Mouse (Mus musculus) urinary bladder, postnatal 10 days (tissue): ENCODE measurements around the gene Ccl22.

Source experiments
- DNase-seq: peaks from one replicate; pipeline ENCODE4 v3.0.0; 2022; ENCODE audit warnings: low spot score

Ccl22 gene

DNA sequence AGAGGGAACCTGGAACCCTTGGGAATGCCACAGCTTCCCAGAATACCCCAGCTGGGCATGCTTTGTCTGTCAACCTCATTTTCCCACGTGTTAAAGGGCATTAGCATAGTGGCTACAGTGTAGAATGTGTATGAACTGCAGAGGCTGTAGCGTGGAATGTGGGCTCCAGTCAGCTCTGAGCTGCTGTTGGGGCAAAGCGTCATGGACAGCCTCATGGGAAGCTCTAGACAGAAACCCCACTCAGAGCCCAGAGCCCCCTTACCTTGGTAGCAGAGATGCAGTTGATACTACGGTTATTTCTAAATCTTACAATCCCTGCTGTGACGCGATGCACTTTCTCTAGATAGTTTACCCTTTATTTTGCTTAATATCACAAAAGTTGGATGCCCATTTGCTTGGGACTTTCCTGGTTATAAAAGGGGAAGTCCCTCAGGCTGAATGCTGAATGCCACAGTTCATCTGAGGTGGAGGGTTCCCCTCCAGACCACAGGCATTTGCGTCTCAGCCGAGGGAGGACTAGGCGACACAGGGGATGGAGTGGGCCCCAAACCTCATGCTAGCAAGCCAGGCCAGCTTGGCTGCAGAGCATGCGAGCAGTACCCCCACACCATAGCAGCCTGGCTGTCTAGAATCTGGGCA lies 33.6 kb downstream of the Ccl22 start:
- no peak for DNase-seq

DNA sequence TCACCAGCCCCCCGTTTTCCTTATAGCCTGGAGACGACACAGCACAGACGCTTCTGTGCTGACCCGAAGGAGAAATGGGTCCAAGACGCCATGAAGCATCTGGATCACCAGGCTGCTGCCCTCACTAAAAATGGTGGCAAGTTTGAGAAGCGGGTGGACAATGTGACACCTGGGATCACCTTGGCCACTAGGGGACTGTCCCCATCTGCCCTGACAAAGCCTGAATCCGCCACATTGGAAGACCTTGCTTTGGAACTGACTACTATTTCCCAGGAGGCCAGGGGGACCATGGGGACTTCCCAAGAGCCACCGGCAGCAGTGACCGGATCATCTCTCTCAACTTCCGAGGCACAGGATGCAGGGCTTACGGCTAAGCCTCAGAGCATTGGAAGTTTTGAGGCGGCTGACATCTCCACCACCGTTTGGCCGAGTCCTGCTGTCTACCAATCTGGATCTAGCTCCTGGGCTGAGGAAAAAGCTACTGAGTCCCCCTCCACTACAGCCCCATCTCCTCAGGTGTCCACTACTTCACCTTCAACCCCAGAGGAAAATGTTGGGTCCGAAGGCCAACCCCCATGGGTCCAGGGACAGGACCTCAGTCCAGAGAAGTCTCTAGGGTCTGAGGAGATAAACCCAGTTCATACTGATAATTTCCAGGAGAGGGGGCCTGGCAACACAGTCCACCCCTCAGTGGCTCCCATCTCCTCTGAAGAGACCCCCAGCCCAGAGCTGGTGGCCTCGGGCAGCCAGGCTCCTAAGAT lies 34.3 kb downstream of the Ccl22 start:
- no peak for DNase-seq

DNA sequence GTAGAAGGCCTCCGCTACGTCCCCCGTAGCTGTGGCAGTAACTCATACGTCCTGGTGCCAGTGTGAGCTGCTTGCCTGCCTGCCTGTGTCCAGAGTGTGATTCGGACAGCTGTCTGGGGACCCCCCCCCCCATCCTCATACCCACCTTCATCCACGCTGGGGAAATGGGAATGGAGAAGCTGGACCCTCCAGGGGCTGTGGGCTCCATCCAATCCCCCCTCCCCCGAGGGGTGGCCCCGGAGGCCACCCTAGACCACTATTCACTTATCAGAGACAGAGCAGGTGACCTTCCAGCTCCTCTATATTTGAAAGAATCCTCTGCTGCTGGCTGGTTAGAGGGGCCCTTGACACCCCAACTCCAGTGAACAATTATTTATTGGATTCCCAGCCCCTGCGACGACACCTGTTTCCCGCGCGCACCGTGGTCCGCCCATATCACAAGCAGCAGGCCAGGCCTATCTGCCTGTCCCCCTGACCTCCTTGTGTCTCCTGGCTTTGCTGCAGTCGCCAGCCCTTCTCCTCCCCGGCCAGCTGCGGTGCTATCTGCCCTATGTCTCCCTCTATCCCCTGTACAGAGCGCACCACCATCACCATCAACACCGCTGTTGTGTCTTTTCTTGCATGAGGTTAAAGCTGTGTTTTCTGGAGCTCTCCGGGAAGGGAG lies 35.2 kb downstream of the Ccl22 start:
- no peak for DNase-seq

DNA sequence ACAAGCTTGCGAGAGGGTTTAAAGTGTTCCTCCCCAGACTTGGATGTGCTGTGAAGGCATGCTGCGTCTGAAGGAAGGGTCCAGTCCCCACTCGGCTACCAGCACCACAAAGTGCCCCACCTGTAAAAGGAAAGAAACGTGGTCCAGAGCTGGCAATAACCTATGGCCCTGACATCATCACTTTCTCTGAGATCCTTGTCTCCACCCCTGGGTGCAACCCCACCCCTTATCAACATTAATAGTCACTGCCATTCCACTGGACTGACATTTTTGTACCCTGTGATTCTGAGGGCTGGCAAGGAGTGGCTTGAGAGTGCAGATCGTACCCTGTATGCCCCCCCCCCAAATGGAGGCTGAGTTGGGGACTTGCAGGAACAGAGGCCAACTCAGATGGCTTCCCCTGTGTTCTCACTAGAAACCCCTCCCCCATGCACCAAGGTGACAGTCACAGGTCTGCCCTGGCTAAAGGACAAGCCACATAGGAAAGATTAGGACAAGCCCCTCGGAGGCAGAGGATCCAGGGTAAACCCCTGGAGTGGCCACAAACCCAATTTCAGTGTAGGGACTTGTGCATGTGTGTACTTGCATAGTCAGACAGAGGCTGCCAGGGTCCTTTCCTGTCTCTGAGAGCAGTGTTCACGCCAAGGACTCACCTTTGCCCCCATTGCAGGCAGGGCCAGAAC lies 35.9 kb downstream of the Ccl22 start:
- no peak for DNase-seq

DNA sequence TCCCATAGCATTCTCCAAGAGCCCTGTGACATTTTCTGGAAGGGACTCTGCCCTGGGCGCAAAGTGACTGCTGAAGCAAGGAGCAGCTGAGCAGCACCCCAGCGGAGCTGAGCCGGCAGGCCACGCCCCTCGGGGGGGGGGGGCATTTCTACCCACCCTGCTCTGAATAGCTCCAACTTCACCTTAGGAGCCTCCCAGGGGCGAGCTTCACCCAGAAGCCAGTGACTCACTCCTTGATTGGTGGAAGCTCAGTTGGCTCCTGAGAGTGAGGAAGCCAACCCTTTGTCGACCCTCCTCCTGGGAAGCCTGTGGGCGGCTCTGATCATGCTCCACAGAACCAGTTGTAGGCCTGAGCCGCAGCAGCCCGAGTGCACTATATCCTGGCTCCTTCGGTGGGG lies 36.4 kb downstream of the Ccl22 start:
- no peak for DNase-seq

DNA sequence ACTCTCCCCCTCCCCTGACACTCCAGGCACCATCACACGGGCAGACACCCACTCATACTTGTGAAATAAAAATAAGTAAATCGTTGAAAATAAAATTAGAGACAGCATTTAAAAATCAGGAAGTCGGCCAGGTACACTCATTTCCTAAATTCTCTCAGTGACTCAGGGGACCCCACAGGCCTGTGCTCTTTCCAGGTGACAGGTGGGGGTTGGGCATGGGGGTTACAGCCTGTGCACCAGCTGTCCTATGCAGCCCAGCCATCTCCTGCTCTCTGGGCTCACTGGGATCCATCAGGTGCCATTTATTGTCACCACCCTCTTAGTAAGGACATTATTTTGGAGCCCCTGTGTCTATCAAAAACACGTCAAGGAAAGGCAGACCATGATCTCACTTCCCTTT lies 38.5 kb downstream of the Ccl22 start:
- DNase-seq = no peak

DNA sequence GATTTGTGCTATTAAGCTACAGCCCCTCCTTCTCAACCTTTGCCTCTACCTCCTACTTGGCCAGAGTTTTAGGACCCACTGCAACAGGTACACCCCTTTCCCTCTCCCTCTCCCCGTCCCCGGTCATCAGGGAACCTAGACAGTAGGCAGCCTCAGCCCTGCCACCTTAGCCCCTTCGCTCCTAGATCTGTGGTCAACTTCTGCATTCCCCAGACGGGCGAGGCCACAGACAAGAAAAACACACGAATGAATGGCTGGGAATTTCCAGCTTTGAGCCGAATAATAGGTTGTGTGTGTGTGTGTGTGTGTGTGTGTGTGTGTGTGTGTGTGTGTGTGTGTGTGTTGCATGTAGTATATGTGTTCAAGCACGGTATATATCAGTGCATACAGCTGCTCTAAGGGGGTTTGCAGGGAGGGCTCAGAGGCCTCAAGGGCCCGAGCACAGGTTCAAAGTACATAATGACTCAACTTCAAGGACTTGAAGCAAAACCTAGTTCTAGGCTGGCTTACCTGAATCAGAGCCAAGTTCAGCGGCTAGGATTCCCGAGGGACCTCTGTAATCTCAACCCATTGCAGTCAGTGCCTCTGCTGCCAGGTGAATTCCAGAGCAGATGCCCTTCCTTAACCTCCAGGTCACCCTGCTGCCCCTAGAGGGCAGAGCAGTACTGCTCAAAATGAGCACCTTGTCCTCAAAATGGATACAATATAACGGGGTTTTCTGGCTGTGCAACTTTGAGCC lies 40.0 kb downstream of the Ccl22 start:
- DNase-seq = no peak

DNA sequence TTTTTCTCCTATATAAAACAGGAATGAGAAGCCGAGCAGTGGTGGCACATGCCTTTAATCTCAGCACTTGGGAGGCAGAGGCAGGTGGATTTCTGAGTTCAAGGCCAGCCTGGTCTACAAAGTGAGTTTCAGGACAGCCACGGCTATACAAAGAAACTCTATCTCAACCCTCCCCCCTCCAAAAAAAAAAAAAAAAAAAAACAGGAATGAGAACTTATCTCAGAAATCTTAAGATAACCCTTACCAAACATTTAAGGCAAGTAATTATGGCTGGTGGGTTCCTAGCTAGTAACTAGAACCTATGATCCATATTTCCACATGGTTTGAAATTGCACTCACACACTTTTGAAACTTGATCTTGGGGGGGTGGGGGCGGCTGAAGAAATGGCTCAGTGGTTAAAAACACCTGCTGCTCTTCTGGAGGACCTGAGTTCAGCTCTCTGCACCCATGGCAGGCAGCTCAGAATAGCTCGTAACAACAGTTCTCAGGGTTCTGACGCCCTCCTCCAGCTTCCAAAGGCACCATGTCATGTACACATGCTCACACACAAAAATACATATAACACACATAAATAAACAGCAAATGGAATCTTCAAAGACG lies 40.7 kb downstream of the Ccl22 start:
- DNase-seq = no peak

DNA sequence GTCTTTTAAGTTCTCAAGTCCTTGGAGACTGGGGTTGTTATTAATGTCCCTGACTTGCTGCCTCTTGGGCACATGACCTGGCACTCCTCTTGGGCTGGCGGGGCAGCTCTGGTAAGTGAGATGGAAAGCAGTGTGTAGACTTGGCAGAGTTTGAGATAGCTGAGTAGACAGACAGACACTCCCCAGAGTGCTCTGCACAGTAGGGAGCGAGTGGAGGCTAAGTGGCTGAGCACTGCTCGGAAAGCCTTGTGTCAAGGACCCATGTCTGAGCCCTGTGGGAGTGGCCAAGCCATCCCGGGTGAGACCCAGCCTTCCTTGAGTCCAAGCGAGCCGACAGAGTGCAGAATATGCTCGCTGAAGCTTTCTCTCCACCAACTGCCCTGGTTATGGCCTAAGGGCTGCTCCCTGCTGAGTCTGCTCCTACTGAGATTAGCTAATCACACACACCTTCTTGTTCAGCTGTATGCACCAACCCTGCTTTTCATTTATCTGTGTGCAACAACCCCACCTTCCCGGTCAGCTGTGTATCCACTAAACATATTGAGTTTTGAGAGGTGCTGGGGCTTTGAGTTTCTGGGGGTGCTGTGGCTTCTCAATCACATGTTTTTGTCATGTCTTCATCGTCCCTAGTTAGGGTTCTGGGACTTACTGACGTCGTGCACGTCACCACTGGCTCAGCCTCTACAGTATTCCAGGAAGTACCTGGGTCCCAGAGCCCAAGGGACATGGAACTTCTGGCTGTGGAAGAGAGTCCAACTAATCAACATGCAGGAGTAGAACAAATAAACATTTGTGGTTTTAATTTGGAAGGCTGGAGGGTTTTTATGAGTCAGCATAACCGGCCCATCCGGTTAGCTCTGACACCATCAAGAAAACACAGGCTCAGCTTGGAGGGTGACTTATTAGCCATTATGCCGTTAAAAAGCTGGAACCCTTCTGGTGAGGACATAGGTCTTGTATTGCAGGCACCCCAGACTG lies 42.4 kb downstream of the Ccl22 start:
- no peak for DNase-seq

DNA sequence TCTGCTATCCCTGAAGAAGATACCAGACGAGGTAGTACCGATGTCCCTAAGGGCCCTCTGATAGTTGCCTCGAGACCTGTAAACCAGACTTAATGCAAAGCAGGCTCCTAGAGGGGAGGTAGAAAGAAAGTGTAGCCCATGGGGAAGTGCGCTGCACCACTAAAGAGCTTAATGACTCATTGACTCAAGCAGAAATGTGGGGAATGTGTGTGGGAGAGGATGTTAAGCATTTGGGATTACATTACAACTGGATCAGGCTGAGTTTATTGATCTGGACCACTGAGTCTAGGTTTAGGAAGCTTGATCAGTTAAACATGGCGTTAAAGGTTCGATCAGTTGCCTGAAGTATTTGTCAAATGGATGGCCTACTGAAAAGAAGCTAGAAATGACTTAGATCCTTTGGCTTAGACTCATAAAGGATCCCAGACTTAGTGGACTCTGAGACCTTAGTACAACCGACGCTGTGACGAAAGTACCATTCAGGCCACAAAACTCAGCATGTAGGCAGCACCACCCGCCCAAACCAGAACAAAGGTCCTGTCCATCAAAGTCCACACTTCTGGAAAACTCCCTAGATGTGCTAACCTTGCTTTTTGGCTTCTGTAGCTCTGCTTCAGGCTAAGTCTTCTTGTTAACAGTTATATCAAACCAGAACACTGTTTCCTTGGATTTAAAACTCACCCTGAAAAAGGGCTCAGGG lies 44.0 kb downstream of the Ccl22 start:
- DNase-seq = no peak

DNA sequence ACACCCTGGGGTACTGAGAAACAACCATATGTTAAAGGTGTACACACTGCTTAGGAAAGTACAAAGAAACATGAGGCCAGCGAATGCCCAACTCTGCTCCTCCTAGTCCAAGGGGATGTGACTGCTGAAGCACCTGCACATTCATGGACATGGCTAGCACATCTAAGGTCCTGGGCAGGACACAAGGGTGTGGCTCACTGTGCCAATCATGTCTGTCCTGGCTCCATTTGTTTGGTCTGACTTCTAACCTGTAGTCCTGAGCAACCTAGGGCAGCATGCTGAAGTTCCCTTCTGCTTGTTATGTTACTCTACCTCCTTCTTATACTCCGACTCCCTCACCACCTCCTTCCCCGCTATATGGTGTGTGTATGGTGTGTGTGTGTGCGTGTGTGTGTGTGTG lies 49.0 kb downstream of the Ccl22 start:
- no peak for DNase-seq

DNA sequence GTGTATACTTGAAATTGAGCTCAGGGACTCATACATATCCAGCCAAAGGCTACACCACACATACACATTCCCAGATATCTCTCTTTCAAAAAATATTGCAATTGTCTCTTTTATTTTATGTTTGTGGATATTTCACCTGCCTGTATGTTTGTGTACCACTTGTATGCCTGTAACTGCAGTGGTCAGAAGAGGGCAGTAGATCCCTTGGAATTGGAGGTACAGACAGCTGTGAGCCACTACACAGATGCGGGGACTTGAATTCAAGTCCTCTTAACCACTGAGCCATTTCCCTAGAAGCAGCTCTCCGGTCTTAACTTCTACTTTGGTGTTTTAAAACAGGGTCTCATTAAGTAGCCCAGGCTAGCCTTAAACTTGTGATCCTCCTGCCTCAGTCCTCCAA lies 49.4 kb downstream of the Ccl22 start:
- DNase-seq = no peak

DNA sequence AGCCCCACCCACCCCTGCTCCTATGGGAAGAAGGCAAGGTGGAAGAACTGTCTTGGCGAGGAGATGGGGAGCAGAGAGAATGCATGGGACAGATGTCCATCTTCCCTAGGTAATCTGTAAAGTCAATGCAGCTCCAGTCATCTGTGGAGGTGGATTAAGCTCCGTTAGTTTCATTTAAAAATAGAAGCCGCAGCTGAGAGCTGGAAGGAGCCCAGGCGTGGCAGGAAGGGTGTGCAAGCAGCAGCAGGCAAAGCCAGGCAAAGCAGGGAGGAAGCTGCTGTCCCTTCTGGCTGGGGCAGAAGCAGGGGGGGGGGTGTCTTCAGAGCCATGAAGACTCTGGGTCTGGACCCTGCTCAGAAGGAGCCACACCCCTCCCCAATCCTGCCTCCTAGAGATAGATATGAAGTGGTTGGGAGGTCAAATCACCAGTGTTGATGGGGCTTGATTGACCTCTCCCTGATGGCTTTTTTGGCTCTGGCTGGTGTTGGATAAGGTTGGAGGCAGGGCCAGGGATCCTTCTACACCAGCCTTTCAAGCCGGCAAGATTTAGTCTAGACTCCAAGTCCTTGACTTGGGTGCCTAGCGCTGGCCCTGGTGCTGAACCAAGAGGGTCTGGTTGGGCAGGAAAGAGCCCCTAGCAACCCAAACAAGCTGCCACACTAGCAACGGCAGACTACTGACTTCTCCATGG lies 55.0 kb downstream of the Ccl22 start:
- DNase-seq = no peak
